Mouse (Mus musculus): ENCODE measurements at regions not wholly inside any gene's neighbourhood (a gene's known extent, or its start where the extent isn't known, plus 50 kb on each side); places are given as distances from the start of the nearest gene placed in this dataset.

- TF ChIP-seq GATA1 (IDR thresholded peaks at IDR 0.05; ENCODE audit: low read length) = no peak
- no peak for TF ChIP-seq TAL1 (IDR thresholded peaks at IDR 0.05; ENCODE audit: low read length)
These were observed 180.5 kb upstream of the Arid1b start for GRCm38 (mm10) chr17:4813666-4814065.
